Mouse (Mus musculus): Measurements from ENCODE around the gene Trip12. TPM values are rescaled to one million over a fixed set of nuclear protein-coding genes. Genes with fewer than 3 reads are reported as not detected.

Trip12 gene
- polyA plus RNA-seq, 1 experiment from 2014 or later, result 59.3 TPM

- Histone ChIP-seq H3K4me1 (replicated peaks; ENCODE audit: control insufficient read depth, insufficient read depth, low read length) (no peaks in the 10 kb centered on the region), H3K27me3 (ENCODE audit: control insufficient read depth, insufficient read depth, low read depth, low read length) (no peaks in the 10 kb centered on the region), H3K9me3 (ENCODE audit: control insufficient read depth, low read length) (no peaks in the 10 kb centered on the region), H3K4me2 (ENCODE audit: low read depth, low read length) (no peak overlapping the region), H3K36me3 (ENCODE audit: control insufficient read depth, insufficient read depth, low read length) (peaks cover 5% of the 10 kb centered on the region; the same call in 1 of the 2 replicates), H3K4me3 (ENCODE audit: low read length) (no peak overlapping the region), H3K9ac (ENCODE audit: low read length) (no peak overlapping the region), H3K27ac (ENCODE audit: low read length) (no peak overlapping the region)
- WGBS, result 95% methylated on average over 7 of the region's 7 CpGs
- ATAC-seq (ENCODE audit: low read depth), result no peak
These were observed 9.5 kb upstream of the Trip12 start for GRCm38 (mm10) chr1:84849804-84850203.

GRCm38 (mm10) chr1:84848801-84849455, 8.6 kb upstream of the Trip12 start:
- Histone ChIP-seq H3K4me2 (ENCODE audit: low read depth, low read length) (no peak overlapping the region), H3K9ac (ENCODE audit: low read length) (no peak overlapping the region), H3K36me3 (ENCODE audit: control insufficient read depth, insufficient read depth, low read length) (peaks cover 5% of the 10 kb centered on the region; the same call in 1 of the 2 replicates), H3K4me3 (ENCODE audit: low read length) (no peak overlapping the region), H3K4me1 (replicated peaks; ENCODE audit: control insufficient read depth, insufficient read depth, low read length) (no peaks in the 10 kb centered on the region), H3K27me3 (ENCODE audit: control insufficient read depth, insufficient read depth, low read depth, low read length) (no peaks in the 10 kb centered on the region), H3K9me3 (ENCODE audit: control insufficient read depth, low read length) (no peaks in the 10 kb centered on the region), H3K27ac (ENCODE audit: low read length) (no peak overlapping the region)
- ATAC-seq (ENCODE audit: low read depth), result no peak
- WGBS, result 93% methylated on average over 6 of the region's 6 CpGs

- Histone ChIP-seq H3K36me3 (ENCODE audit: control insufficient read depth, insufficient read depth, low read length) (peaks cover 5% of the 10 kb centered on the region; the same call in 1 of the 2 replicates), H3K27ac (ENCODE audit: low read length) (no peak overlapping the region), H3K27me3 (ENCODE audit: control insufficient read depth, insufficient read depth, low read depth, low read length) (no peaks in the 10 kb centered on the region), H3K4me2 (ENCODE audit: low read depth, low read length) (no peak overlapping the region), H3K9ac (ENCODE audit: low read length) (no peak overlapping the region), H3K9me3 (ENCODE audit: control insufficient read depth, low read length) (no peaks in the 10 kb centered on the region), H3K4me3 (ENCODE audit: low read length) (no peak overlapping the region), H3K4me1 (replicated peaks; ENCODE audit: control insufficient read depth, insufficient read depth, low read length) (no peaks in the 10 kb centered on the region)
- WGBS, result 90% methylated on average over 3 of the region's 3 CpGs
- ATAC-seq (ENCODE audit: low read depth), result no peak
These were observed 8.0 kb upstream of the Trip12 start for GRCm38 (mm10) chr1:84848335-84848734.

GRCm38 (mm10) chr1:84847698-84848097, 7.4 kb upstream of the Trip12 start:
- Histone ChIP-seq H3K36me3 (ENCODE audit: control insufficient read depth, insufficient read depth, low read length) (peaks cover 5% of the 10 kb centered on the region; the same call in 1 of the 2 replicates), H3K4me2 (ENCODE audit: low read depth, low read length) (no peak overlapping the region), H3K9ac (ENCODE audit: low read length) (no peak overlapping the region), H3K9me3 (ENCODE audit: control insufficient read depth, low read length) (no peaks in the 10 kb centered on the region), H3K4me3 (ENCODE audit: low read length) (no peak overlapping the region), H3K27me3 (ENCODE audit: control insufficient read depth, insufficient read depth, low read depth, low read length) (no peaks in the 10 kb centered on the region), H3K4me1 (replicated peaks; ENCODE audit: control insufficient read depth, insufficient read depth, low read length) (no peaks in the 10 kb centered on the region), H3K27ac (ENCODE audit: low read length) (no peak overlapping the region)
- no peak for ATAC-seq (ENCODE audit: low read depth)
- 84% methylated on average over 7 of the region's 7 CpGs for WGBS

GRCm38 (mm10) chr1:84843366-84843765, 3.0 kb upstream of the Trip12 start:
- Histone ChIP-seq H3K4me3 (ENCODE audit: low read length) (no peak overlapping the region), H3K9ac (ENCODE audit: low read length) (no peak overlapping the region), H3K27ac (ENCODE audit: low read length) (no peak overlapping the region), H3K36me3 (ENCODE audit: control insufficient read depth, insufficient read depth, low read length) (no peaks in the 10 kb centered on the region), H3K4me1 (replicated peaks; ENCODE audit: control insufficient read depth, insufficient read depth, low read length) (peaks cover 3% of the 10 kb centered on the region; the same call in 1 of the 2 replicates), H3K4me2 (ENCODE audit: low read depth, low read length) (no peak overlapping the region), H3K9me3 (ENCODE audit: control insufficient read depth, low read length) (no peaks in the 10 kb centered on the region), H3K27me3 (ENCODE audit: control insufficient read depth, insufficient read depth, low read depth, low read length) (no peaks in the 10 kb centered on the region)
- WGBS, result 81% methylated on average over 2 of the region's 2 CpGs
- ATAC-seq (ENCODE audit: low read depth), result no peak

GRCm38 (mm10) chr1:84841061-84841460, 745 bp upstream of the Trip12 start:
- Histone ChIP-seq H3K4me2 (ENCODE audit: low read depth, low read length) (peak overlapping the region; percentile 73), H3K4me1 (replicated peaks; ENCODE audit: control insufficient read depth, insufficient read depth, low read length) (peaks cover 3% of the 10 kb centered on the region), H3K9ac (ENCODE audit: low read length) (no peak overlapping the region), H3K36me3 (ENCODE audit: control insufficient read depth, insufficient read depth, low read length) (no peaks in the 10 kb centered on the region), H3K4me3 (ENCODE audit: low read length) (no peak overlapping the region), H3K27ac (ENCODE audit: low read length) (no peak overlapping the region), H3K27me3 (ENCODE audit: control insufficient read depth, insufficient read depth, low read depth, low read length) (no peaks in the 10 kb centered on the region), H3K9me3 (ENCODE audit: control insufficient read depth, low read length) (no peaks in the 10 kb centered on the region)
- ATAC-seq (ENCODE audit: low read depth), result no peak
- 65% methylated on average over 3 of the region's 3 CpGs for WGBS

GRCm38 (mm10) chr1:84839309-84840017, 853 bp downstream of the Trip12 start, which contains the start of gene Fbxo36:
Gene Fbxo36, plus strand, starts transcription at chr1:84839841.
- H3K4me1 ChIP-seq (replicated peaks; ENCODE audit: control insufficient read depth, insufficient read depth, low read length), result peaks cover 3% of the 10 kb centered on the region
- ATAC-seq (ENCODE audit: low read depth), result peak; percentile 92
- whole genome bisulfite sequencing, result under 1% methylated on average over 38 of the region's 54 CpGs

GRCm38 (mm10) chr1:84838621-84839151, 1.6 kb downstream of the Trip12 start:
- 0% methylated on average over 42 of the region's 44 CpGs for WGBS
- peaks cover 2% of the 10 kb centered on the region for H3K36me3 ChIP-seq (ENCODE audit: control insufficient read depth, insufficient read depth, low read length)

More at GRCm38 (mm10) chr1:84839309-84840017, 853 bp downstream of the Trip12 start, which contains the start of gene Fbxo36:
- Histone ChIP-seq H3K27me3 (ENCODE audit: control insufficient read depth, insufficient read depth, low read depth, low read length) (no peaks in the 10 kb centered on the region), H3K27ac (ENCODE audit: low read length) (peak within 1 kb of the TSS; percentile 99), H3K9ac (ENCODE audit: low read length) (peak within 1 kb of the TSS; percentile 97), H3K9me3 (ENCODE audit: control insufficient read depth, low read length) (no peaks in the 10 kb centered on the region), H3K36me3 (ENCODE audit: control insufficient read depth, insufficient read depth, low read length) (no peaks in the 10 kb centered on the region), H3K4me3 (ENCODE audit: low read length) (peak within 1 kb of the TSS; percentile 98), H3K4me2 (ENCODE audit: low read depth, low read length) (peak within 1 kb of the TSS; percentile 73)

GRCm38 (mm10) chr1:84838156-84838555, 2.2 kb downstream of the Trip12 start:
- H3K9me3 ChIP-seq (ENCODE audit: control insufficient read depth, low read length), result no peaks in the 10 kb centered on the region
- H3K9ac ChIP-seq (ENCODE audit: low read length), result peak overlapping the region; percentile 97
- 0% methylated on average over 22 of the region's 22 CpGs for WGBS
- H3K27ac ChIP-seq (ENCODE audit: low read length), result peak overlapping the region; percentile 99
- peaks cover 3% of the 10 kb centered on the region for H3K4me1 ChIP-seq (replicated peaks; ENCODE audit: control insufficient read depth, insufficient read depth, low read length)
- ATAC-seq (ENCODE audit: low read depth), result peak; percentile 4; the same call in 1 of the 2 replicates
- peaks cover 5% of the 10 kb centered on the region for H3K36me3 ChIP-seq (ENCODE audit: control insufficient read depth, insufficient read depth, low read length)
- peak overlapping the region; percentile 98 for H3K4me3 ChIP-seq (ENCODE audit: low read length)
- no peaks in the 10 kb centered on the region for H3K27me3 ChIP-seq (ENCODE audit: control insufficient read depth, insufficient read depth, low read depth, low read length)
- H3K4me2 ChIP-seq (ENCODE audit: low read depth, low read length), result peak overlapping the region; percentile 58

More at GRCm38 (mm10) chr1:84838621-84839151, 1.6 kb downstream of the Trip12 start:
- Histone ChIP-seq H3K9ac (ENCODE audit: low read length) (peak overlapping the region; percentile 97), H3K4me2 (ENCODE audit: low read depth, low read length) (peak overlapping the region; percentile 58), H3K27ac (ENCODE audit: low read length) (peak overlapping the region; percentile 99), H3K9me3 (ENCODE audit: control insufficient read depth, low read length) (no peaks in the 10 kb centered on the region), H3K27me3 (ENCODE audit: control insufficient read depth, insufficient read depth, low read depth, low read length) (no peaks in the 10 kb centered on the region), H3K4me1 (replicated peaks; ENCODE audit: control insufficient read depth, insufficient read depth, low read length) (peaks cover 3% of the 10 kb centered on the region), H3K4me3 (ENCODE audit: low read length) (peak overlapping the region; percentile 98)
- ATAC-seq (ENCODE audit: low read depth), result peak; percentile 60

Measured in lung, embryonic 16.5 days (tissue).